Mouse (Mus musculus) ovary, adult 18-20 months (tissue): Measurements from ENCODE around the gene Stat5b.
A peak's percentile ranks its signal among the peaks of the same experiment; 100 is the strongest.

ENCODE experiments used
- DNase-seq: peaks from one replicate; pipeline ENCODE4 v3.0.0; 2022; ENCODE audit warnings: low spot score, mixed read lengths

Gene Stat5b

GRCm38 (mm10) chr11:100850038-100850777 lies at the start of gene Stat5b:
Gene Stat5b (minus strand): TSS chr11:100850724.
- DNase-seq = peak; percentile 52

GRCm38 (mm10) chr11:100898441-100899199 lies 48.1 kb upstream of the Stat5b start:
- DNase-seq = no peak

- no peak for DNase-seq
Observed at GRCm38 (mm10) chr11:100897294-100898231, 47.0 kb upstream of the Stat5b start.

GRCm38 (mm10) chr11:100896078-100896477 lies 45.6 kb upstream of the Stat5b start:
- DNase-seq = no peak

GRCm38 (mm10) chr11:100894146-100894918 lies 43.8 kb upstream of the Stat5b start:
- DNase-seq = no peak

GRCm38 (mm10) chr11:100893482-100893881 lies 43.0 kb upstream of the Stat5b start:
- DNase-seq = peak; percentile 83

GRCm38 (mm10) chr11:100892435-100892834 lies 41.9 kb upstream of the Stat5b start:
- no peak for DNase-seq

GRCm38 (mm10) chr11:100891256-100892123 lies 41.0 kb upstream of the Stat5b start:
- no peak for DNase-seq

GRCm38 (mm10) chr11:100890481-100890880 lies 40.0 kb upstream of the Stat5b start:
- DNase-seq = no peak

GRCm38 (mm10) chr11:100888348-100888820 lies 37.9 kb upstream of the Stat5b start:
- no peak for DNase-seq

- DNase-seq = peak; percentile 47
Observed at GRCm38 (mm10) chr11:100887764-100888163, 37.2 kb upstream of the Stat5b start.

- DNase-seq = no peak
Observed at GRCm38 (mm10) chr11:100887236-100887635, 36.7 kb upstream of the Stat5b start.

GRCm38 (mm10) chr11:100886188-100886740 lies 35.7 kb upstream of the Stat5b start:
- DNase-seq = no peak

GRCm38 (mm10) chr11:100885472-100885871 lies 34.9 kb upstream of the Stat5b start:
- no peak for DNase-seq

- no peak for DNase-seq
Observed at GRCm38 (mm10) chr11:100883640-100884039, 33.1 kb upstream of the Stat5b start.

GRCm38 (mm10) chr11:100879321-100880078 lies 29.0 kb upstream of the Stat5b start:
- DNase-seq = no peak

- DNase-seq = no peak
Observed at GRCm38 (mm10) chr11:100875761-100876160, 25.2 kb upstream of the Stat5b start.

- no peak for DNase-seq
Observed at GRCm38 (mm10) chr11:100870968-100871350, 20.4 kb upstream of the Stat5b start.
